Mouse (Mus musculus): ENCODE data around the gene Zfr. TPM values are rescaled to one million over a fixed set of nuclear protein-coding genes. Genes with fewer than 3 reads are reported as not detected.

Zfr gene
- total RNA-seq, 2 experiments from 2014 or later: 180 to 189 TPM

Small RNAs within 50 kb of the gene (microRNA-seq; reads per million reads assigned to microRNA genes)
- not detected for gene Mir1898

Other genes with a start within 250 kb of the Zfr start
- 10 to 100 TPM; 29.2 to 34.6 TPM for gene Npr3, start 210.5 kb upstream of the Zfr start, total RNA-seq (2021)
- gene Sub1, start 120.8 kb upstream of the Zfr start, total RNA-seq (2021): 100 to 1,000 TPM; 264 to 270 TPM
- 10 to 100 TPM; 27.0 to 27.8 TPM for gene Mtmr12, start 87.2 kb downstream of the Zfr start, total RNA-seq (2021)
- 100 to 1,000 TPM; 105 to 114 TPM for gene Golph3, start 203.6 kb downstream of the Zfr start, total RNA-seq (2021)
- gene 1810049J17Rik, start 204.1 kb downstream of the Zfr start, total RNA-seq (2021): 1 to 10 TPM in 1 of 2 experiments, not detected in 1; 1.8 TPM